Mouse (Mus musculus) CH12.LX (cell line): ENCODE results near the gene Ube2h. TPM values are rescaled to one million over a fixed set of nuclear protein-coding genes. Genes with fewer than 3 reads are reported as not detected.

Experiments used
- DNase-seq: peaks from one replicate; pipeline ENCODE4 v3.0.0-alpha.2; 2013; ENCODE audit errors: extremely low read depth
- H3K27ac ChIP-seq: 2 replicates; pipeline ENCODE4 v1.5.1; 2012; ENCODE audit warnings: low read depth, mild to moderate bottlenecking, control low read depth, moderate library complexity; ENCODE audit not compliant: insufficient read depth
- H3K27me3 ChIP-seq: replicated peaks from 2 replicates; pipeline ENCODE3; 2012; ENCODE audit warnings: inconsistent platforms
- H3K36me3 ChIP-seq, 2 experiments: replicated peaks in 1 of 2; 2 replicates each; pipeline versions ENCODE3 to v1.6.1; 2012; ENCODE audit warnings: inconsistent platforms in 1 of 2, low read length in 1 of 2, mild to moderate bottlenecking in 1 of 2, mixed read lengths in 1 of 2, moderate library complexity in 1 of 2; ENCODE audit not compliant: control insufficient read depth in 1 of 2, insufficient read depth in 1 of 2
- H3K4me1 ChIP-seq, 2 experiments: 2 replicates each; pipeline ENCODE4 v1.6.1; 2012; ENCODE audit warnings: inconsistent platforms in 1 of 2, moderate library complexity in 1 of 2; ENCODE audit not compliant: insufficient read depth in 2 of 2, control insufficient read depth in 1 of 2
- H3K4me2 ChIP-seq: 2 replicates; pipeline ENCODE4 v1.6.1; 2012; ENCODE audit warnings: low read depth, mild to moderate bottlenecking, control low read depth; ENCODE audit not compliant: poor library complexity, insufficient read depth, severe bottlenecking
- H3K4me3 ChIP-seq, 3 experiments: fragments of 150-350 bp in 1 of 3; sonication (generic) in 1 of 3; replicated peaks in 1 of 3; 2 replicates each; pipeline versions ENCODE3 to v1.5.1; 2011 to 2012; ENCODE audit warnings: low read depth in 2 of 3, low read length in 2 of 3, mild to moderate bottlenecking in 2 of 3, moderate library complexity in 2 of 3, control low read depth in 1 of 3, improper control_type of control experiment in 1 of 3, inconsistent platforms in 1 of 3, mixed read lengths in 1 of 3; ENCODE audit not compliant: poor library complexity in 1 of 3
- H3K79me2 ChIP-seq: replicated peaks from 2 replicates; pipeline ENCODE4 v1.6.1; 2012; ENCODE audit warnings: mild to moderate bottlenecking, moderate library complexity; ENCODE audit not compliant: control insufficient read depth, poor library complexity, insufficient read depth, severe bottlenecking; ENCODE audit errors: extremely low read depth
- H3K9ac ChIP-seq: 2 replicates; pipeline ENCODE4 v1.6.1; 2012; ENCODE audit warnings: low read depth, mild to moderate bottlenecking, control low read depth, moderate library complexity; ENCODE audit not compliant: insufficient read depth
- H3K9me3 ChIP-seq: replicated peaks from 2 replicates; pipeline ENCODE3; 2012; ENCODE audit warnings: low read length, inconsistent platforms, mixed read lengths
- CHD1 ChIP-seq: IDR thresholded peaks from 2 replicates; pipeline ENCODE4 v1.6.1; 2012; ENCODE audit warnings: low read depth, low read length, improper control_type of control experiment, inconsistent platforms
- CHD2 ChIP-seq: IDR thresholded peaks from 2 replicates; pipeline ENCODE4 v1.6.1; 2011; ENCODE audit warnings: low read length, improper control_type of control experiment
- CTCF ChIP-seq, 2 experiments: IDR thresholded peaks in 1 of 2; conservative IDR thresholded peaks in 1 of 2; 2 replicates each; pipeline ENCODE4 v1.5.1; 2011 to 2012; ENCODE audit warnings: low read depth in 2 of 2, low read length in 2 of 2, improper control_type of control experiment in 1 of 2, inconsistent platforms in 1 of 2, mild to moderate bottlenecking in 1 of 2, moderate library complexity in 1 of 2
- E2F4 ChIP-seq: IDR thresholded peaks from 2 replicates; pipeline ENCODE4 v1.6.1; 2011; ENCODE audit warnings: low read depth, low read length, improper control_type of control experiment; ENCODE audit not compliant: insufficient replicate concordance
- ELF1 ChIP-seq: IDR thresholded peaks from 2 replicates; pipeline ENCODE4 v1.6.1; 2014; ENCODE audit warnings: low read depth, mild to moderate bottlenecking, inconsistent platforms, low read length, improper control_type of control experiment
- HCFC1 ChIP-seq: IDR thresholded peaks from 2 replicates; pipeline ENCODE4 v1.6.1; 2012; ENCODE audit warnings: low read depth, mild to moderate bottlenecking, inconsistent platforms, low read length, improper control_type of control experiment
- IRF4 ChIP-seq: IDR thresholded peaks from 2 replicates; pipeline ENCODE4 v1.6.1; 2014; ENCODE audit warnings: low read depth, mild to moderate bottlenecking, inconsistent platforms, low read length, improper control_type of control experiment
- JUN ChIP-seq: IDR thresholded peaks from 2 replicates; pipeline ENCODE4 v1.6.1; 2011; ENCODE audit warnings: low read depth, mild to moderate bottlenecking, low read length, improper control_type of control experiment, moderate library complexity; ENCODE audit not compliant: insufficient read depth
- JUND ChIP-seq: conservative IDR thresholded peaks from 2 replicates; pipeline ENCODE4 v1.6.1; 2011; ENCODE audit warnings: low read depth, low read length, improper control_type of control experiment
- KAT2A ChIP-seq: IDR thresholded peaks from 2 replicates; pipeline ENCODE4 v1.6.1; 2012; ENCODE audit warnings: low read length, improper control_type of control experiment, inconsistent platforms; ENCODE audit not compliant: insufficient replicate concordance
- MAFK ChIP-seq: IDR thresholded peaks from 2 replicates; pipeline ENCODE4 v1.6.1; 2011; ENCODE audit warnings: low read length, improper control_type of control experiment; ENCODE audit not compliant: insufficient replicate concordance
- MAX ChIP-seq: IDR thresholded peaks from 2 replicates; pipeline ENCODE4 v1.6.1; 2011; ENCODE audit warnings: low read length, improper control_type of control experiment
- MAZ ChIP-seq: IDR thresholded peaks from 2 replicates; pipeline ENCODE4 v1.6.1; 2012; ENCODE audit warnings: low read depth, mild to moderate bottlenecking, inconsistent platforms, low read length, improper control_type of control experiment, moderate library complexity
- MXI1 ChIP-seq: IDR thresholded peaks from 2 replicates; pipeline ENCODE4 v1.6.1; 2011; ENCODE audit warnings: mild to moderate bottlenecking, low read depth, low read length, improper control_type of control experiment
- MYC ChIP-seq: IDR thresholded peaks from 2 replicates; pipeline ENCODE4 v1.6.1; 2011; ENCODE audit warnings: low read depth, mild to moderate bottlenecking, improper control_type of control experiment, low read length
- NELFE ChIP-seq: IDR thresholded peaks from 2 replicates; pipeline ENCODE4 v1.6.1; 2011; ENCODE audit warnings: low read depth, low read length, improper control_type of control experiment
- NRF1 ChIP-seq: IDR thresholded peaks from 2 replicates; pipeline ENCODE4 v1.6.1; 2014; ENCODE audit warnings: low read depth, mild to moderate bottlenecking, inconsistent platforms, low read length, improper control_type of control experiment, moderate library complexity
- PAX5 ChIP-seq: IDR thresholded peaks from 2 replicates; pipeline ENCODE4 v1.6.1; 2012; ENCODE audit warnings: low read length, inconsistent platforms, mixed read lengths
- POLR2A ChIP-seq: IDR thresholded peaks from 2 replicates; pipeline ENCODE4 v1.6.1; 2011; ENCODE audit warnings: low read depth, mild to moderate bottlenecking, improper control_type of control experiment, low read length
- RAD21 ChIP-seq: IDR thresholded peaks from 2 replicates; pipeline ENCODE4 v1.6.1; 2011; ENCODE audit warnings: low read depth, mild to moderate bottlenecking, low read length, improper control_type of control experiment, moderate library complexity
- RCOR1 ChIP-seq: conservative IDR thresholded peaks from 2 replicates; pipeline ENCODE4 v1.6.1; 2012; ENCODE audit warnings: low read depth, mild to moderate bottlenecking, inconsistent platforms, low read length, improper control_type of control experiment
- SIN3A ChIP-seq: IDR thresholded peaks from 2 replicates; pipeline ENCODE4 v1.6.1; 2012; ENCODE audit warnings: low read length, improper control_type of control experiment, inconsistent platforms
- SMC3 ChIP-seq: IDR thresholded peaks from 2 replicates; pipeline ENCODE4 v1.6.1; 2011; ENCODE audit warnings: low read depth, low read length, improper control_type of control experiment
- TBP ChIP-seq: conservative IDR thresholded peaks from 2 replicates; pipeline ENCODE4 v1.6.1; 2011; ENCODE audit warnings: low read depth, low read length, improper control_type of control experiment
- TCF12 ChIP-seq: IDR thresholded peaks from 2 replicates; pipeline ENCODE4 v1.6.1; 2014; ENCODE audit warnings: low read depth, mild to moderate bottlenecking, inconsistent platforms, low read length, improper control_type of control experiment
- UBTF ChIP-seq: IDR thresholded peaks from 2 replicates; pipeline ENCODE4 v1.6.1; 2012; ENCODE audit warnings: low read depth, mild to moderate bottlenecking, inconsistent platforms, low read length, improper control_type of control experiment, moderate library complexity
- USF2 ChIP-seq: conservative IDR thresholded peaks from 2 replicates; pipeline ENCODE4 v1.6.1; 2011; ENCODE audit warnings: low read depth, low read length, improper control_type of control experiment
- ZKSCAN1 ChIP-seq: IDR thresholded peaks from 2 replicates; pipeline ENCODE4 v1.6.1; 2012; ENCODE audit warnings: low read depth, inconsistent platforms, low read length, improper control_type of control experiment, borderline replicate concordance
- ZMIZ1 ChIP-seq: IDR thresholded peaks from 2 replicates; pipeline ENCODE4 v1.6.1; 2012; ENCODE audit warnings: low read depth, mild to moderate bottlenecking, inconsistent platforms, low read length, improper control_type of control experiment
- dilution Hi-C: fragments of 300-500 bp; cut with MboI; formaldehyde crosslinking; loops from 2 replicates; pipeline ENCODE4 v1.14.3; 2020; ENCODE audit warnings: low sequenced_read_pairs; ENCODE audit not compliant: extremely low pct_unique_long_range_greater_than_20kb, extremely low pct_ligation_motif_present
- in situ Hi-C: fragments of 300-500 bp; cut with MboI; formaldehyde crosslinking; loops from 3 replicates; pipeline ENCODE4 v1.14.3; 2019; ENCODE audit warnings: low sequenced_read_pairs, low pct_ligation_motif_present, low pct_unique_long_range_greater_than_20kb, mixed read lengths
- polyA plus RNA-seq: library from polyadenylated mRNA; unstranded; fragments of >175 nt; gene quantifications from 2 replicates; pipeline ENCODE4 v1.2.1, GENCODE M21; 2012; ENCODE audit warnings: low read depth; ENCODE audit not compliant: insufficient read length
- total RNA-seq, 2 experiments: library from RNA; depleted of rRNA; stranded (reverse); fragments of 300-350 nt in 1 of 2; fragments of >200 nt in 1 of 2; gene quantifications; 2 replicates each; pipeline ENCODE4 v1.2.3; 2012 to 2014

Gene Ube2h
- total and polyA plus RNA-seq, 3 experiments = 6.1 to 13.4 (median 13.4) TPM

DNA sequence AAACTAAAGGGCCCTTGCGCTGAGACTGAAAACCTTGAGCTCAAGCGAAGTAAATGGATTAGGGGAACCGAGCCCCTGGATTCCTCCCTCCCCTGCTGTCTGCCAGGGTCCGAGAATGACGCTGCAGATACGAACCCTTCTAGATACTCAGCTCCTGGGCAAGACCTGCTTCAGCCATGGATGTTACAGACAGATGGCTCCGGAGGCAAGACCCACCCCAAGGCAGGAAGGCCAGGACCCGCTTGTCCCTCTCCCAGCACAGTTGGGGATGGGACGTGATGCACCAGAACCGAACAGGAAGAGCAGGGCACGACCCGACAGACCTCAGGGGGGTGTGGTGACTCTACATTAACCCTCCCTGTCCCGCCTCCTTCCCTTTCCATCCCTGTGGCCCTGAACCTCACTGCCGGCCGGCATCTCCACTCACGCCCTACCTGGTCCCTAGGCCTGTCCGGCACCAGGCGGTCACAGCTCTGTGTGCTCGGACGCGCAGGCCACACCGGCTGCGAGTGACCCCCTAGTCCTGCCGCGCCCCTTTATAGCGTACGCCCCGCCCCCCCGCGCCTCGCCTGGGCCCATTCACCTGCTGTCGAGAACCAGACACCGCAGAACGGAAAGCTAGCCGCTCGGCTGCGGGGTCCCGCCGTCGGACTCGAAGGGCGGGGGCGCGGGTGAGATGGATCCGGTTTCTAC lies 129.0 kb downstream of the Ube2h start:
- Histone ChIP-seq H3K27ac (no peak overlapping the region), H3K4me1 (peaks cover 13 to 47% of the 10 kb centered on the region in 2 experiments), H3K27me3 (peaks cover 18% of the 10 kb centered on the region), H3K79me2 (no peaks in the 10 kb centered on the region), H3K36me3 (peaks cover 0 to 10% of the 10 kb centered on the region in 2 experiments), H3K4me2 (peak overlapping the region; percentile 81), H3K9ac (peak overlapping the region; percentile 35), H3K4me3 (peak overlapping the region; percentile 50 to 92 (median 78)), H3K9me3 (no peaks in the 10 kb centered on the region)
- no peak for DNase-seq
- dilution Hi-C loops = no loop called here
- in situ Hi-C loops = no loop called here
- TF ChIP-seq UBTF = no peak
- no peak for TF ChIP-seq MXI1
- TF ChIP-seq HCFC1 = no peak
- TF ChIP-seq MAX = no peak
- no peak for TF ChIP-seq RCOR1
- TF ChIP-seq MAFK = no peak
- TF ChIP-seq CHD1 = no peak
- TF ChIP-seq RAD21 = no peak
- no peak for TF ChIP-seq CTCF (conservative IDR thresholded peaks at IDR 0.05 in 1 of 2, IDR thresholded peaks at IDR 0.05 in 1 of 2; ENCODE audit: low read depth in 2 of 2, low read length in 2 of 2)
- no peak for TF ChIP-seq ZKSCAN1
- no peak for TF ChIP-seq MAZ
- no peak for TF ChIP-seq IRF4

DNA sequence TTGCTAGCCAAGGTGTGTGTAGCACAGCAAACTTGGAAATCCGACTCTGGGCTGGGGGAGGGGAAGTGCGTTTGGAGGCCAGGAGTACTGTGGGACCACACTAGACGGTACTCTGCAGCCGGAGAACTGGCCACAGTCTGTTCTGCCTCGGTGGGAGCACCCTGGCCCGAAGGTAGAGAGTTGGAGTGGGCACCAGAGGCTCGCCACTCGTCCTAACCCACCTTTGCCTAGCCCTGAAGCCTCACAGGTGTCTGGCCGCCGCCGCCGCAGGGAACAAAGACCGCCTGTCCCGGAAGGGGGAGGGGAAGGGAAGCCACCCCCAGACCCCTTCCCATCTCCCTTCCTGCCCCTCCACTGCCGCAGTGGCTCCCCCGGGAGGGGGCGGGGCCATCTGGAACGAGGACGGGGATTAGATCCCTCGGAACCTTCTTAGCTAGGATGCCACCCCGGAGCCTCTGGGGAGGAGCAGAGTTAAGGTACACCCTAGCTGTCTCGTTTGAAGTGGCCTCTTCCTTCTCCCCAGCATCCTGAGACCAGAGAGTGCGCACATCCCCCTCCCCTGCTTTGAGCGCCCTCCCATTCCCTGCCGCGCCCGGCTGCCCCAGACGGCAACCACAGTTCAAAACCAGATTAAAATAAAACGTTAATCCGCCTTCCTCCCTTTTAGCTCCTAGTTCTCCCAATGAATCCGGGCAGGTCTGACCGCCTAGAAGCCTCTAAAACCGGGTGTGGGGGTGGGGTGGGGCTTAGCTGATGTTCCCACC lies 129.7 kb downstream of the Ube2h start:
- Histone ChIP-seq H3K4me1 (peaks cover 13 to 47% of the 10 kb centered on the region in 2 experiments), H3K79me2 (no peaks in the 10 kb centered on the region), H3K9ac (peak overlapping the region; percentile 35), H3K36me3 (peaks cover 4 to 18% of the 10 kb centered on the region in 2 experiments), H3K4me3 (peak overlapping the region; percentile 50 to 92 (median 78)), H3K27me3 (peaks cover 18% of the 10 kb centered on the region), H3K27ac (peak overlapping the region; percentile 45), H3K4me2 (peak overlapping the region; percentile 81), H3K9me3 (no peaks in the 10 kb centered on the region)
- dilution Hi-C loops (no loop called here), in situ Hi-C loops (no loop called here)
- DNase-seq = peak; percentile 23
- TF ChIP-seq SIN3A = no peak
- 0 out of 2 replicates have a peak, but pooled peaks have one; percentile 12 for TF ChIP-seq UBTF
- no peak for TF ChIP-seq KAT2A
- TF ChIP-seq CTCF (conservative IDR thresholded peaks at IDR 0.05 in 1 of 2, IDR thresholded peaks at IDR 0.05 in 1 of 2; ENCODE audit: low read depth in 2 of 2, low read length in 2 of 2) = no peak
- TF ChIP-seq ZMIZ1 = no peak
- TF ChIP-seq TCF12 = no peak; the same call in 1 of the 2 replicates
- no peak for TF ChIP-seq CHD1
- no peak; the same call in 1 of the 2 replicates for TF ChIP-seq SMC3
- TF ChIP-seq CHD2 = peak; percentile 28; the same call in 1 of the 2 replicates
- no peak for TF ChIP-seq RAD21
- TF ChIP-seq MAZ = 0 out of 2 replicates have a peak, but pooled peaks have one; percentile 47
- TF ChIP-seq E2F4 = no peak
- no peak for TF ChIP-seq PAX5
- TF ChIP-seq IRF4 = 0 out of 2 replicates have a peak, but pooled peaks have one; percentile 32
- no peak for TF ChIP-seq JUND
- no peak for TF ChIP-seq USF2
- TF ChIP-seq MYC = no peak
- no peak for TF ChIP-seq TBP
- no peak; the same call in 1 of the 2 replicates for TF ChIP-seq NELFE
- no peak; the same call in 1 of the 2 replicates for TF ChIP-seq NRF1
- no peak for TF ChIP-seq POLR2A
- TF ChIP-seq JUN = no peak
- no peak for TF ChIP-seq MAX
- TF ChIP-seq ELF1 = peak; percentile 38; the same call in 1 of the 2 replicates
